Mouse (Mus musculus) kidney, postnatal 25 days (tissue): Measurements from ENCODE around the gene G6pc.
"Not testable (repeated sequence)": the region's sequence is repeated elsewhere in the genome, so short reads cannot be mapped to it uniquely, and the experiment has no call there.

Experiments used
- DNase-seq, 2 experiments: peaks; one replicate each; pipeline ENCODE4 v3.0.0; 2021; ENCODE audit warnings: mixed read lengths in 2 of 2

G6pc gene

GRCm38 (mm10) chr11:101367326-101367935 is at the start of gene G6pc:
Gene G6pc (plus strand): TSS chr11:101367561.
- DNase-seq = peak; percentile 75 to 91

- peak; percentile 84 to 90 for DNase-seq
These were observed 43.8 kb upstream of the G6pc start for GRCm38 (mm10) chr11:101323609-101324008.

- DNase-seq = no peak
These were observed 42.6 kb upstream of the G6pc start, which contains the start of gene Aoc2 for GRCm38 (mm10) chr11:101324763-101325162. Gene Aoc2 (plus strand): TSS chr11:101325063.

GRCm38 (mm10) chr11:101325201-101325600 is 42.2 kb upstream of the G6pc start:
- DNase-seq = not testable (repeated sequence)

- DNase-seq = no peak
These were observed 41.2 kb upstream of the G6pc start for GRCm38 (mm10) chr11:101326147-101326546.

GRCm38 (mm10) chr11:101327311-101327710 is 40.0 kb upstream of the G6pc start:
- DNase-seq = no peak

GRCm38 (mm10) chr11:101328941-101329635 is 38.3 kb upstream of the G6pc start:
- DNase-seq = peak in 1 of 2 experiments; percentile 57

GRCm38 (mm10) chr11:101330371-101330924 is 36.9 kb upstream of the G6pc start, which contains the start of gene Aoc3:
Gene Aoc3 (plus strand): TSS chr11:101330605.
- no peak for DNase-seq

GRCm38 (mm10) chr11:101330961-101331360 is 36.4 kb upstream of the G6pc start:
- not testable (repeated sequence) for DNase-seq

GRCm38 (mm10) chr11:101332537-101332936 is 34.8 kb upstream of the G6pc start:
- no peak for DNase-seq

- DNase-seq = no peak
These were observed 33.3 kb upstream of the G6pc start for GRCm38 (mm10) chr11:101334023-101334422.

- peak in 1 of 2 experiments; percentile 29 for DNase-seq
These were observed 32.8 kb upstream of the G6pc start for GRCm38 (mm10) chr11:101334516-101334915.

- peak; percentile 63 to 71 for DNase-seq
These were observed 31.7 kb upstream of the G6pc start for GRCm38 (mm10) chr11:101335685-101336084.

- DNase-seq = peak in 1 of 2 experiments; percentile 57
These were observed 29.1 kb upstream of the G6pc start for GRCm38 (mm10) chr11:101338123-101338760.

GRCm38 (mm10) chr11:101347083-101347775 is 20.1 kb upstream of the G6pc start:
- DNase-seq = peak in 1 of 2 experiments; percentile 24

- no peak for DNase-seq
These were observed 18.6 kb upstream of the G6pc start for GRCm38 (mm10) chr11:101348774-101349173.

- DNase-seq = no peak
These were observed 18.1 kb upstream of the G6pc start for GRCm38 (mm10) chr11:101349216-101349615.

GRCm38 (mm10) chr11:101351100-101351720 is 16.2 kb upstream of the G6pc start:
- DNase-seq = no peak

- DNase-seq = peak in 1 of 2 experiments; percentile 74
These were observed 15.6 kb upstream of the G6pc start for GRCm38 (mm10) chr11:101351721-101352111.

- peak; percentile 51 to 72 for DNase-seq
These were observed 13.9 kb upstream of the G6pc start for GRCm38 (mm10) chr11:101353436-101353835.

- no peak for DNase-seq
These were observed 12.8 kb upstream of the G6pc start for GRCm38 (mm10) chr11:101354438-101355010.

- peak in 1 of 2 experiments; percentile 55 for DNase-seq
These were observed 11.4 kb upstream of the G6pc start for GRCm38 (mm10) chr11:101355916-101356315.
